Mouse (Mus musculus) hindbrain, embryonic 13.5 days (tissue): ENCODE data around the gene Ubxn2a. TPM values are rescaled to one million over a fixed set of nuclear protein-coding genes. Genes with fewer than 3 reads are reported as not detected.
"Not testable (repeated sequence)": the region's sequence is repeated elsewhere in the genome, so short reads cannot be mapped to it uniquely, and the experiment has no call there.

ENCODE experiments used
- ATAC-seq: fragments of 200-750 bp; cut with Nextera tagmentation; 2 replicates; pipeline ENCODE4 v1.8.0; 2017; ENCODE audit warnings: moderate TSS enrichment; ENCODE audit not compliant: low FRiP score
- H3K27ac ChIP-seq: fragments of 300-500 bp; sonication (generic); 2 replicates; pipeline ENCODE4 v1.5.1; 2015; ENCODE audit warnings: inconsistent platforms, mild to moderate bottlenecking, moderate library complexity
- H3K27me3 ChIP-seq: fragments of 300-500 bp; sonication (generic); 2 replicates; pipeline ENCODE4 v1.6.1; 2015; ENCODE audit warnings: mild to moderate bottlenecking, inconsistent platforms
- H3K36me3 ChIP-seq: fragments of 300-500 bp; sonication (generic); 2 replicates; pipeline ENCODE4 v1.6.1; 2015; ENCODE audit warnings: mild to moderate bottlenecking, inconsistent platforms
- H3K4me1 ChIP-seq: fragments of 300-500 bp; sonication (generic); replicated peaks from 2 replicates; pipeline ENCODE4 v1.6.1; 2015; ENCODE audit warnings: inconsistent platforms
- H3K4me2 ChIP-seq: fragments of 300-500 bp; sonication (generic); 2 replicates; pipeline ENCODE4 v1.6.1; 2015; ENCODE audit warnings: inconsistent platforms, mild to moderate bottlenecking, moderate library complexity
- H3K4me3 ChIP-seq: fragments of 300-500 bp; sonication (generic); 2 replicates; pipeline ENCODE4 v1.5.1; 2015; ENCODE audit warnings: mild to moderate bottlenecking, inconsistent platforms
- H3K9ac ChIP-seq: fragments of 300-500 bp; sonication (generic); 2 replicates; pipeline ENCODE4 v1.6.1; 2015; ENCODE audit warnings: mild to moderate bottlenecking, inconsistent platforms
- H3K9me3 ChIP-seq: fragments of 300-500 bp; sonication (generic); 2 replicates; pipeline ENCODE4 v1.6.1; 2016; ENCODE audit warnings: inconsistent platforms
- WGBS: fragments of 180-500 bp; shearing (Covaris S2); methylation state at CpG from one replicate; pipeline ENCODE4 v1.1.7; 2015; 5-methylcytosine and 5-hydroxymethylcytosine counted together
- polyA plus RNA-seq: library from polyadenylated mRNA; unstranded; fragments of >200 nt; fragmentation: Nextera tagmentation; extraction: Ambion mirVana; gene quantifications from 2 replicates; pipeline ENCODE4 v1.2.1, GENCODE M21; 2015

Gene Ubxn2a
- polyA plus RNA-seq, 1 experiment from 2014 or later = 42.7 TPM

GRCm38 (mm10) chr12:4908391-4908790 is 886 bp upstream of the Ubxn2a start:
- no peak overlapping the region for H3K27ac ChIP-seq
- H3K9me3 ChIP-seq = no peaks in the 10 kb centered on the region
- peaks cover 7% of the 10 kb centered on the region for H3K4me1 ChIP-seq
- WGBS = 90% methylated on average over 7 of the region's 7 CpGs
- H3K9ac ChIP-seq = no peak overlapping the region
- peak overlapping the region; percentile 78; the same call in 1 of the 2 replicates for H3K4me3 ChIP-seq
- H3K4me2 ChIP-seq = no peak overlapping the region; the same call in 1 of the 2 replicates
- H3K36me3 ChIP-seq = no peaks in the 10 kb centered on the region
- no peaks in the 10 kb centered on the region for H3K27me3 ChIP-seq
- no peak for ATAC-seq

- peak overlapping the region; percentile 88 for H3K27ac ChIP-seq
These were observed 1.0 kb downstream of the Ubxn2a start for GRCm38 (mm10) chr12:4906476-4906875.

GRCm38 (mm10) chr12:4905946-4906345 is 1.6 kb downstream of the Ubxn2a start:
- H3K36me3 ChIP-seq = peaks cover 8% of the 10 kb centered on the region; the same call in 1 of the 2 replicates
- H3K9ac ChIP-seq = no peak overlapping the region
- WGBS = 85% methylated on average over 7 of the region's 7 CpGs
- H3K4me2 ChIP-seq = peak overlapping the region; percentile 64
- ATAC-seq = no peak
- peak overlapping the region; percentile 78; the same call in 1 of the 2 replicates for H3K4me3 ChIP-seq
- H3K4me1 ChIP-seq = peaks cover 7% of the 10 kb centered on the region
- H3K9me3 ChIP-seq = no peaks in the 10 kb centered on the region
- no peaks in the 10 kb centered on the region for H3K27me3 ChIP-seq
- H3K27ac ChIP-seq = no peak overlapping the region

More at GRCm38 (mm10) chr12:4906476-4906875, 1.0 kb downstream of the Ubxn2a start:
- ATAC-seq = no peak
- H3K27me3 ChIP-seq = no peaks in the 10 kb centered on the region
- H3K36me3 ChIP-seq = peaks cover 5% of the 10 kb centered on the region; the same call in 1 of the 2 replicates
- peak overlapping the region; percentile 64 for H3K4me2 ChIP-seq
- peak overlapping the region; percentile 78 for H3K4me3 ChIP-seq
- no peaks in the 10 kb centered on the region for H3K9me3 ChIP-seq
- H3K4me1 ChIP-seq = peaks cover 7% of the 10 kb centered on the region
- WGBS = 65% methylated on average over 7 of the region's 7 CpGs
- H3K9ac ChIP-seq = peak overlapping the region; percentile 88

- WGBS = 90% methylated on average over 5 of the region's 5 CpGs
- no peaks in the 10 kb centered on the region for H3K9me3 ChIP-seq
- no peak for ATAC-seq
- no peaks in the 10 kb centered on the region for H3K4me1 ChIP-seq
- H3K27ac ChIP-seq = no peak overlapping the region
- H3K9ac ChIP-seq = no peak overlapping the region
- H3K36me3 ChIP-seq = peaks cover 26% of the 10 kb centered on the region
- no peaks in the 10 kb centered on the region for H3K27me3 ChIP-seq
- no peak overlapping the region for H3K4me3 ChIP-seq
- no peak overlapping the region for H3K4me2 ChIP-seq
These were observed 9.5 kb downstream of the Ubxn2a start for GRCm38 (mm10) chr12:4898024-4898423.

- H3K9me3 ChIP-seq = no peaks in the 10 kb centered on the region
- no peak overlapping the region for H3K9ac ChIP-seq
- H3K27ac ChIP-seq = no peak overlapping the region
- no peak for ATAC-seq
- no peaks in the 10 kb centered on the region for H3K27me3 ChIP-seq
- WGBS = 98% methylated on average over 1 of the region's 1 CpGs
- peaks cover 35% of the 10 kb centered on the region for H3K36me3 ChIP-seq
- H3K4me3 ChIP-seq = no peak overlapping the region
- no peak overlapping the region for H3K4me2 ChIP-seq
- no peaks in the 10 kb centered on the region for H3K4me1 ChIP-seq
These were observed 17.6 kb downstream of the Ubxn2a start for GRCm38 (mm10) chr12:4889891-4890290.

GRCm38 (mm10) chr12:4889251-4889650 is 18.3 kb downstream of the Ubxn2a start:
- H3K4me3 ChIP-seq = no peak overlapping the region
- H3K4me2 ChIP-seq = no peak overlapping the region
- no peaks in the 10 kb centered on the region for H3K27me3 ChIP-seq
- no peak overlapping the region for H3K9ac ChIP-seq
- H3K27ac ChIP-seq = no peak overlapping the region
- ATAC-seq = no peak
- WGBS = 90% methylated on average over 2 of the region's 2 CpGs
- H3K9me3 ChIP-seq = no peaks in the 10 kb centered on the region
- H3K36me3 ChIP-seq = peaks cover 36% of the 10 kb centered on the region
- no peaks in the 10 kb centered on the region for H3K4me1 ChIP-seq

- H3K9me3 ChIP-seq = no peaks in the 10 kb centered on the region
- no peak overlapping the region for H3K27ac ChIP-seq
- H3K4me2 ChIP-seq = no peak overlapping the region
- H3K27me3 ChIP-seq = no peaks in the 10 kb centered on the region
- no peaks in the 10 kb centered on the region for H3K4me1 ChIP-seq
- no peak overlapping the region for H3K9ac ChIP-seq
- peaks cover 36% of the 10 kb centered on the region for H3K36me3 ChIP-seq
- no peak overlapping the region for H3K4me3 ChIP-seq
- ATAC-seq = no peak
These were observed 18.8 kb downstream of the Ubxn2a start for GRCm38 (mm10) chr12:4888739-4889138.

- H3K4me1 ChIP-seq, H3K27ac ChIP-seq, ATAC-seq, H3K9me3 ChIP-seq, H3K27me3 ChIP-seq, H3K9ac ChIP-seq, H3K4me3 ChIP-seq, H3K4me2 ChIP-seq: not testable (repeated sequence)
- peaks cover 41% of the 10 kb centered on the region for H3K36me3 ChIP-seq
- WGBS = 98% methylated on average over 4 of the region's 4 CpGs
These were observed 20.9 kb downstream of the Ubxn2a start for GRCm38 (mm10) chr12:4886581-4886980.

GRCm38 (mm10) chr12:4885062-4885461 is 22.4 kb downstream of the Ubxn2a start:
- no peak overlapping the region for H3K4me3 ChIP-seq
- no peaks in the 10 kb centered on the region for H3K4me1 ChIP-seq
- H3K9ac ChIP-seq = no peak overlapping the region
- H3K27ac ChIP-seq = no peak overlapping the region
- no peaks in the 10 kb centered on the region for H3K27me3 ChIP-seq
- 90% methylated on average over 1 of the region's 1 CpGs for WGBS
- no peak for ATAC-seq
- H3K9me3 ChIP-seq = no peaks in the 10 kb centered on the region
- no peak overlapping the region for H3K4me2 ChIP-seq
- H3K36me3 ChIP-seq = peaks cover 45% of the 10 kb centered on the region

GRCm38 (mm10) chr12:4882086-4882485 is 25.4 kb downstream of the Ubxn2a start:
- H3K4me2 ChIP-seq = no peak overlapping the region
- ATAC-seq = no peak
- H3K27me3 ChIP-seq = no peaks in the 10 kb centered on the region
- H3K4me1 ChIP-seq = no peaks in the 10 kb centered on the region
- no peak overlapping the region for H3K4me3 ChIP-seq
- H3K9ac ChIP-seq = no peak overlapping the region
- no peak overlapping the region for H3K27ac ChIP-seq
- H3K9me3 ChIP-seq = no peaks in the 10 kb centered on the region
- 92% methylated on average over 2 of the region's 2 CpGs for WGBS
- H3K36me3 ChIP-seq = peaks cover 56% of the 10 kb centered on the region

GRCm38 (mm10) chr12:4879048-4879447 is 28.5 kb downstream of the Ubxn2a start:
- WGBS = 94% methylated on average over 5 of the region's 5 CpGs

GRCm38 (mm10) chr12:4878296-4878783 is 29.2 kb downstream of the Ubxn2a start:
- no peaks in the 10 kb centered on the region for H3K9me3 ChIP-seq
- H3K4me1 ChIP-seq = peaks cover 12% of the 10 kb centered on the region
- H3K27me3 ChIP-seq = peaks cover 6% of the 10 kb centered on the region; the same call in 1 of the 2 replicates
- no peak overlapping the region for H3K9ac ChIP-seq
- 90% methylated on average over 9 of the region's 9 CpGs for WGBS
- no peak overlapping the region for H3K4me3 ChIP-seq
- H3K4me2 ChIP-seq = no peak overlapping the region
- H3K36me3 ChIP-seq = peaks cover 41% of the 10 kb centered on the region
- H3K27ac ChIP-seq = no peak overlapping the region
- ATAC-seq = no peak

More at GRCm38 (mm10) chr12:4879048-4879447, 28.5 kb downstream of the Ubxn2a start:
- no peaks in the 10 kb centered on the region for H3K27me3 ChIP-seq
- no peak overlapping the region for H3K4me3 ChIP-seq
- H3K36me3 ChIP-seq = peaks cover 42% of the 10 kb centered on the region
- H3K4me2 ChIP-seq = no peak overlapping the region
- peaks cover 6% of the 10 kb centered on the region for H3K4me1 ChIP-seq
- no peak for ATAC-seq
- H3K9ac ChIP-seq = no peak overlapping the region
- H3K27ac ChIP-seq = no peak overlapping the region
- no peaks in the 10 kb centered on the region for H3K9me3 ChIP-seq

- Histone ChIP-seq H3K4me3 (no peak overlapping the region), H3K9ac (no peak overlapping the region), H3K4me1 (peaks cover 12% of the 10 kb centered on the region), H3K36me3 (peaks cover 18% of the 10 kb centered on the region), H3K27ac (no peak overlapping the region), H3K4me2 (no peak overlapping the region), H3K27me3 (peaks cover 11% of the 10 kb centered on the region; the same call in 1 of the 2 replicates), H3K9me3 (no peaks in the 10 kb centered on the region)
- ATAC-seq = no peak
- WGBS = 86% methylated on average over 8 of the region's 8 CpGs
These were observed 31.9 kb downstream of the Ubxn2a start for GRCm38 (mm10) chr12:4875623-4876022.
